Mouse (Mus musculus): Measurements from ENCODE around the gene Dcxr.
"Not testable (repeated sequence)": the region's sequence is repeated elsewhere in the genome, so short reads cannot be mapped to it uniquely, and the experiment has no call there.

Gene Dcxr

GRCm38 (mm10) chr11:120729432-120730050 lies 2.5 kb upstream of the Dcxr start:
- not testable (repeated sequence) for DNase-seq (ENCODE audit: low spot score in 2 of 2)

GRCm38 (mm10) chr11:120728530-120729240 lies 1.6 kb upstream of the Dcxr start:
- no peak for DNase-seq (ENCODE audit: low spot score in 2 of 2)

- no peak for DNase-seq (ENCODE audit: low spot score in 2 of 2)
These were observed 483 bp upstream of the Dcxr start for GRCm38 (mm10) chr11:120727564-120727963.

- no peak for DNase-seq (ENCODE audit: low spot score in 2 of 2)
These were observed 575 bp downstream of the Dcxr start for GRCm38 (mm10) chr11:120726243-120727168.

GRCm38 (mm10) chr11:120723509-120723908 lies 3.6 kb downstream of the Dcxr start:
- DNase-seq (ENCODE audit: low spot score in 2 of 2), result no peak

GRCm38 (mm10) chr11:120722761-120723382 lies 4.2 kb downstream of the Dcxr start:
- DNase-seq (ENCODE audit: low spot score in 2 of 2), result no peak

- no peak for DNase-seq (ENCODE audit: low spot score in 2 of 2)
These were observed 4.9 kb downstream of the Dcxr start for GRCm38 (mm10) chr11:120722067-120722630.

GRCm38 (mm10) chr11:120721124-120722066 lies 5.7 kb downstream of the Dcxr start, which contains the start of gene Rac3:
TSS of gene Rac3 (plus strand) at chr11:120721470.
- peak in 1 of 2 experiments; percentile 44 for DNase-seq (ENCODE audit: low spot score in 2 of 2)

GRCm38 (mm10) chr11:120720450-120720849 lies 6.6 kb downstream of the Dcxr start:
- DNase-seq (ENCODE audit: low spot score in 2 of 2), result peak; percentile 87 to 96

GRCm38 (mm10) chr11:120719841-120720376 lies 7.2 kb downstream of the Dcxr start:
- DNase-seq (ENCODE audit: low spot score in 2 of 2), result no peak

GRCm38 (mm10) chr11:120719242-120719641 lies 7.8 kb downstream of the Dcxr start:
- DNase-seq (ENCODE audit: low spot score in 2 of 2), result no peak

GRCm38 (mm10) chr11:120715131-120715530 lies 11.9 kb downstream of the Dcxr start:
- DNase-seq (ENCODE audit: low spot score in 2 of 2), result no peak

- no peak for DNase-seq (ENCODE audit: low spot score in 2 of 2)
These were observed 12.5 kb downstream of the Dcxr start for GRCm38 (mm10) chr11:120714546-120714945.

- DNase-seq (ENCODE audit: low spot score in 2 of 2), result peak; percentile 94 to 98
These were observed 13.2 kb downstream of the Dcxr start, which contains the start of the genes Cenpx and Lrrc45 for GRCm38 (mm10) chr11:120713580-120714518. TSS of gene Cenpx (minus strand) at chr11:120713738. TSS of gene Lrrc45 (plus strand) at chr11:120713925.

- DNase-seq (ENCODE audit: low spot score in 2 of 2), result peak; percentile 47 to 70
These were observed 14.1 kb downstream of the Dcxr start for GRCm38 (mm10) chr11:120712771-120713568.

- no peak for DNase-seq (ENCODE audit: low spot score in 2 of 2)
These were observed 15.0 kb downstream of the Dcxr start for GRCm38 (mm10) chr11:120711980-120712604.

GRCm38 (mm10) chr11:120710672-120711071 lies 16.4 kb downstream of the Dcxr start:
- no peak for DNase-seq (ENCODE audit: low spot score in 2 of 2)
